Mouse (Mus musculus) testis, adult 2 months (tissue): ENCODE results near the gene Rgs10.

ENCODE experiments used
- CTCF ChIP-seq: fragments of 200-500 bp; IDR thresholded peaks from 2 replicates; pipeline ENCODE4 v1.5.1; 2012; ENCODE audit warnings: low read depth, mild to moderate bottlenecking, inconsistent platforms, low read length, moderate library complexity; ENCODE audit not compliant: control insufficient read depth, insufficient read depth, insufficient replicate concordance
- POLR2A ChIP-seq: fragments of 200-500 bp; IDR thresholded peaks from 2 replicates; pipeline ENCODE4 v1.6.1; 2012; ENCODE audit warnings: low read depth, mild to moderate bottlenecking, inconsistent platforms, low read length, moderate library complexity; ENCODE audit not compliant: control insufficient read depth

DNA sequence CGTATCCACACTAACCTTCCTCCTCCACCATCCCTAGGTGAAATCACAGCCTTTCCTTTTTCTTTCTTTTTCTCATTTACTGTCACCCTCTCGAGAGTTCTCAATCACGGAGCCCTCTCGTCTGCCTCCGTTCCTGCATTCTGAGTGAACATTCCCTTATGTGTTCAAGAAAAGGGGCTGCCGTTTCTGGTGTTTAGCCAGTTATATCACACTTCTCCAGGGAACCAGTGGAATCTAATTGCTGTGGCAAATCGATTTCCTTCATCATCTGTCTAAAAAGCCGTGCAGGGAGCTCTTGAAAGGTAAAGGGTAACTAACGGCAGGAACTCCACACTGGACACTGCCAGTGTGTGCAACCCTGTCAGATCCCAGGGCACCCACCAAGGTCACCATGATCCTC is 87.6 kb downstream of the Rgs10 start:
- TF ChIP-seq POLR2A (no peak), CTCF (no peak)
